Mouse (Mus musculus) neural tube, embryonic 11.5 days (tissue): ENCODE measurements around the gene Smg9. TPM values are rescaled to one million over a fixed set of nuclear protein-coding genes. Genes with fewer than 3 reads are reported as not detected.

Experiments
- ATAC-seq: fragments of 200-750 bp; cut with Nextera tagmentation; 2 replicates; pipeline ENCODE4 v1.8.0; 2017; ENCODE audit warnings: moderate number of reproducible peaks, mild to moderate bottlenecking, moderate TSS enrichment, moderate library complexity; ENCODE audit not compliant: insufficient read depth, low FRiP score, low TSS enrichment
- DNase-seq: peaks from one replicate; pipeline ENCODE4 v3.0.0-alpha.2; 2015; ENCODE audit warnings: low spot score
- H3K27ac ChIP-seq: fragments of 300-500 bp; sonication (generic); 2 replicates; pipeline ENCODE4 v1.5.1; 2014; ENCODE audit warnings: low read depth, mild to moderate bottlenecking, low read length
- H3K27me3 ChIP-seq: fragments of 300-500 bp; sonication (generic); 2 replicates; pipeline ENCODE4 v1.6.1; 2014; ENCODE audit warnings: mild to moderate bottlenecking, low read length, mixed read lengths; ENCODE audit not compliant: control insufficient read depth, insufficient read depth
- H3K36me3 ChIP-seq: fragments of 300-500 bp; sonication (generic); 2 replicates; pipeline ENCODE4 v1.6.1; 2014; ENCODE audit warnings: mild to moderate bottlenecking, low read length, moderate library complexity, mixed read lengths; ENCODE audit not compliant: control insufficient read depth, insufficient read depth
- H3K4me1 ChIP-seq: fragments of 300-500 bp; sonication (generic); 2 replicates; pipeline ENCODE4 v1.6.1; 2014; ENCODE audit warnings: low read length, mixed read lengths; ENCODE audit not compliant: control insufficient read depth, insufficient read depth
- H3K4me2 ChIP-seq: fragments of 300-500 bp; sonication (generic); 2 replicates; pipeline ENCODE4 v1.6.1; 2014; ENCODE audit warnings: low read depth, mild to moderate bottlenecking, moderate library complexity
- H3K4me3 ChIP-seq: fragments of 300-500 bp; sonication (generic); 2 replicates; pipeline ENCODE4 v1.5.1; 2014; ENCODE audit warnings: low read depth, low read length
- H3K9ac ChIP-seq: fragments of 300-500 bp; sonication (generic); 2 replicates; pipeline ENCODE4 v1.6.1; 2014; ENCODE audit warnings: mild to moderate bottlenecking, low read length
- H3K9me3 ChIP-seq: fragments of 300-500 bp; sonication (generic); 2 replicates; pipeline ENCODE4 v1.6.1; 2016; ENCODE audit warnings: low read length; ENCODE audit not compliant: control insufficient read depth
- WGBS: fragments of 180-500 bp; shearing (Covaris S2); extraction: QIAGEN DNeasy Blood & Tissue Kit; methylation state at CpG from one replicate; pipeline ENCODE4 v1.1.7; 2014; 5-methylcytosine and 5-hydroxymethylcytosine counted together
- polyA plus RNA-seq: library from polyadenylated mRNA; unstranded; fragments of >200 nt; fragmentation: Nextera tagmentation; extraction: Ambion mirVana; gene quantifications from 2 replicates; pipeline ENCODE4 v1.2.1, GENCODE M21; 2014

The Smg9 gene
- polyA plus RNA-seq, 1 experiment from 2014 or later: 21.8 TPM

DNA sequence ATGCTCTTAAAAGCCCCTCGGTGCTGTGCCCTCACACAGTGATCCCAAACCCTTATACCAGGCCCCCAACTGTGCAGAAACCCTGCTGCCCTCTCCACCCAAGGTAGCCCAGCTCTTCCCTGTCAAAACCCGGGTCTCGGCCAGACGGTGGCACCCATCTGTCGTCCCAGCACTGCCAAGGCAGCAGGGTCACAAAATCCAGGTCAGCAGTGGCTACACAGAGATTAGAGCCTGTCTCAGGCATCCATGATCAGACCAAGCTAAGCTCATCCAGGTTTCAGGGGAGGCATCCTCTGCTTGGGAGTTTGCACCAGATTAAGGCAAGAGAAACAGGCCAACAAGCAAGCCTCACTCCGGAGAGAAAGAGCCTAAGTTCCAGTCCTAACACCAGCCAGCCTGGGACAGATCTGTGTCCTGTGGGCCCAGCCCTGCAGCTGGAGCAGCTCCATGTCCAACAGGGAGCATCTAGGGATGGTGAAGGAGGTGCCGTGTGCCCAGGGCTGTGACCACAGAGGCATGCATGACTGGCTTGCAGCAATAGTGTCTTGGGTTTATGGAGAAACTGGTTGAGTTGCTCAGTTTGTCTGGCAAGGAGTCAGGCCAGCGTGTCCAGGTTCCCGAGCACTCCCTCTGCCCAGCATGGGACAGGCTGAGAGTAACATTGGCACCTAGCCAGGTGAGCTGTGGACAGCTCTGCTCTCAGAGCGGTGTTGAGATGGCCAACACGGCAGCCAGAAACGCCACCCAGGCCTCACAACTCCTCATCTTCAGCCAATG, 24.7 kb downstream of the Smg9 start:
- no peaks in the 10 kb centered on the region for H3K27me3 ChIP-seq
- ATAC-seq (no peak), DNase-seq (no peak)
- H3K9me3 ChIP-seq: no peaks in the 10 kb centered on the region
- peaks cover 3% of the 10 kb centered on the region; the same call in 1 of the 2 replicates for H3K4me1 ChIP-seq
- H3K4me3 ChIP-seq: no peak overlapping the region
- H3K4me2 ChIP-seq: no peak overlapping the region
- no peaks in the 10 kb centered on the region; the same call in none of the 2 replicates for H3K36me3 ChIP-seq
- H3K27ac ChIP-seq: no peak overlapping the region
- 89% methylated on average over 12 of the region's 12 CpGs for whole genome bisulfite sequencing
- H3K9ac ChIP-seq: no peak overlapping the region

DNA sequence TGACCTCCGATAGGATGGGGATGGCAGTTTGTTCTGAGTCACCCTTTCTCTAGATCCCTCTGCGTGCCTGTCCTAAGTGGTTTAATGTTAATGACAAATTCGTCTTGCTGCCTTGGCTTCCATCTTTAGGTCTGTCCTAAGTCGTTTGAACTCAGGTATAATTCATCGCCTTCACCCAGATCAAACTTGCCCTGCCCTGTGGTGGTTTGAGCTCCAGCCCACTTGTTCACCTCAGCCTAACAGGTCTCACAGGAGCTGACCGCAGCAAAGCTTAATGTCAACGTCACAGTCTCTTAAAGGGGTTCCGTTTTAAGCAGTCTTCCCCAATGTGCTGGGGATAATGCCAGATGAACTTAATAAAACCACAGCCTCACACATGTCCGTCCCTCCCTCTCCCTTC, 26.5 kb downstream of the Smg9 start:
- H3K27me3 ChIP-seq: no peaks in the 10 kb centered on the region

GRCm38 (mm10) chr7:24427168-24427567, 27.7 kb downstream of the Smg9 start:
- Histone ChIP-seq H3K4me2 (no peak overlapping the region), H3K9me3 (no peaks in the 10 kb centered on the region), H3K27me3 (no peaks in the 10 kb centered on the region; the same call in 1 of the 2 replicates), H3K36me3 (no peaks in the 10 kb centered on the region; the same call in 1 of the 2 replicates), H3K9ac (no peak overlapping the region), H3K4me3 (no peak overlapping the region), H3K27ac (no peak overlapping the region), H3K4me1 (no peaks in the 10 kb centered on the region)
- DNase-seq (no peak), ATAC-seq (no peak)
- WGBS: 93% methylated on average over 8 of the region's 8 CpGs

More for the DNA sequence above, 26.5 kb downstream of the Smg9 start:
- Histone ChIP-seq H3K4me2 (no peak overlapping the region), H3K4me1 (no peaks in the 10 kb centered on the region), H3K27ac (no peak overlapping the region), H3K9me3 (no peaks in the 10 kb centered on the region), H3K4me3 (no peak overlapping the region), H3K9ac (no peak overlapping the region), H3K36me3 (no peaks in the 10 kb centered on the region; the same call in 1 of the 2 replicates)
- no peak for ATAC-seq
- no peak for DNase-seq
- 91% methylated on average over 9 of the region's 9 CpGs for WGBS

DNA sequence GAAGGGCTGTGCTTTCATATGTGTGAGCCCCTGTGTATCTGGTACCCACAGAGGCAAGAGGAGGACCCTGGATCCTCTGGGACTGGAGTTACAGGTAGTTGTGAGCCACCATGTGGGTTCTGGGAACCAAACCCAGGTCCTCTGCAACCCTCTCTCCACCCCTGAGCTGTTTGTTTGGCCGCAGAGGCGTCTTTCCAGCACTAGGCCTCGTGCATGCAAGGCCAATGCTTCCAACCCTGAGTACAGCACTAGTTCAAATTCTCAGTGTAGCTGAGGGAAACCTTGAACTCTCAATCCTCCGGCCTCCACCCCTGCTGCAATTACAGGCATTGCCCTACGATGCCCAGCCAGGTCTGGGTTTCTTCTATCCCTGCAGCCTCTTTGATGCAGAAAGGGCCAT, 29.3 kb downstream of the Smg9 start:
- 89% methylated on average over 5 of the region's 5 CpGs for WGBS
- H3K36me3 ChIP-seq: no peaks in the 10 kb centered on the region; the same call in 1 of the 2 replicates
- no peak overlapping the region for H3K27ac ChIP-seq
- no peak overlapping the region for H3K9ac ChIP-seq
- no peak overlapping the region for H3K4me2 ChIP-seq
- DNase-seq (no peak), ATAC-seq (no peak)
- H3K9me3 ChIP-seq: no peaks in the 10 kb centered on the region
- no peak overlapping the region for H3K4me3 ChIP-seq
- peaks cover 6% of the 10 kb centered on the region; the same call in 1 of the 2 replicates for H3K27me3 ChIP-seq
- H3K4me1 ChIP-seq: no peaks in the 10 kb centered on the region

GRCm38 (mm10) chr7:24429413-24430112, 30.1 kb downstream of the Smg9 start:
- Histone ChIP-seq H3K27me3 (peaks cover 6% of the 10 kb centered on the region; the same call in 1 of the 2 replicates), H3K27ac (no peak overlapping the region), H3K36me3 (no peaks in the 10 kb centered on the region), H3K4me2 (no peak overlapping the region), H3K4me1 (no peaks in the 10 kb centered on the region), H3K9me3 (no peaks in the 10 kb centered on the region), H3K9ac (no peak overlapping the region), H3K4me3 (no peak overlapping the region)
- WGBS: 81% methylated on average over 16 of the region's 16 CpGs
- ATAC-seq (no peak), DNase-seq (no peak)

- 92% methylated on average over 15 of the region's 15 CpGs for WGBS
- H3K36me3 ChIP-seq: no peaks in the 10 kb centered on the region
Observed at GRCm38 (mm10) chr7:24430551-24431345, 31.3 kb downstream of the Smg9 start.

DNA sequence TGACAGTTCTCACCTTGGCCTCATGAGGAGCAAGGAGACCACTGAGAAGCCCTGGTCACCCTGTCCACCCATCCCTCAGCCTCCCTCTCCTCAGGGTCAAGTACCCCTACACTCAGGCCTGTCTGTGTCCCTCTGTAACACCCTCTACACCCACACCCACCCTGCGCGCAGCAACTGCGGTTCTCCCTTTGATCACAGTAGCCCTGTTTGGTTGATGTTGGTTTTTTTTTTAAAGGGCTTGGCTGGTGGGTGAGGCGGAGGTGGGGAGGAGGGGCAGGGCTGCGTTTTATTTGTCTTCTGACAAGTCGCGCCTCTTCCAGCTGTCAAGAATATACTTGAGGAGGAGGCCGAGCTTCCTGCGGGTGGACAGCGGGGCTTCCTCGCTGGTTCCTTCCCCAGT, 32.3 kb downstream of the Smg9 start:
- no peak overlapping the region for H3K4me3 ChIP-seq
- H3K36me3 ChIP-seq: no peaks in the 10 kb centered on the region
- no peak overlapping the region for H3K4me2 ChIP-seq
- no peak overlapping the region for H3K27ac ChIP-seq
- H3K9me3 ChIP-seq: no peaks in the 10 kb centered on the region
- no peaks in the 10 kb centered on the region for H3K4me1 ChIP-seq
- H3K9ac ChIP-seq: no peak overlapping the region
- H3K27me3 ChIP-seq: peaks cover 6% of the 10 kb centered on the region; the same call in 1 of the 2 replicates
- ATAC-seq: no peak
- DNase-seq: no peak
- WGBS: 75% methylated on average over 11 of the region's 11 CpGs

More at GRCm38 (mm10) chr7:24430551-24431345, 31.3 kb downstream of the Smg9 start:
- Histone ChIP-seq H3K4me3 (no peak overlapping the region), H3K27me3 (peaks cover 6% of the 10 kb centered on the region; the same call in 1 of the 2 replicates), H3K4me1 (no peaks in the 10 kb centered on the region), H3K27ac (no peak overlapping the region), H3K9me3 (no peaks in the 10 kb centered on the region), H3K4me2 (no peak overlapping the region), H3K9ac (no peak overlapping the region)
- ATAC-seq (no peak), DNase-seq (no peak)

DNA sequence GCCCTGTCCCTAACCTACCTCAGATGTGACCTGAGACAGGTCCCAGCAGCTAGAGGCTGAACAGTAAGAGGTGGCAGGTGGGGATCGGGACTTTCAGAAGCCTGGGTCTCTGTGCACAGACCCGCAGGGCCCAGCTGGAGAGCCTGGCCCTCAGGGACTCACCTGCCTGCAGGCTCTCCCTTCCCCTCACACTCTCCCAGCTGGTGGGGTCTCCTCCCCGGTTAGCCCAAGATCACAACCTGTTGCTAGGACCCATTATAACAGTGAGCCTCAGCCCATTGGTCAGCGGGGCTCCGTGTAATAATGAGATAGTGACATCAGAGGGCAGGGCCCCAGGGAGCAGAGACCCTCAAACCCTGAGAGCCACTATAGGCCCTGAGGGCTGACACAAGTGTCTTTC, 35.9 kb downstream of the Smg9 start:
- Histone ChIP-seq H3K4me2 (no peak overlapping the region), H3K27ac (no peak overlapping the region), H3K9me3 (no peaks in the 10 kb centered on the region), H3K27me3 (peaks cover 6% of the 10 kb centered on the region; the same call in 1 of the 2 replicates), H3K9ac (no peak overlapping the region), H3K4me1 (no peaks in the 10 kb centered on the region), H3K36me3 (no peaks in the 10 kb centered on the region), H3K4me3 (no peak overlapping the region)
- WGBS: 71% methylated on average over 5 of the region's 5 CpGs
- ATAC-seq (no peak), DNase-seq (no peak)
